Mouse (Mus musculus): ENCODE data around the gene Tnfsf10. TPM values are rescaled to one million over a fixed set of nuclear protein-coding genes. Genes with fewer than 3 reads are reported as not detected.

Tnfsf10 gene
- 1.7 and 2.6 TPM in 2 replicates for polyA plus RNA-seq (2012; rRNA removed)

GRCm38 (mm10) chr3:27316559-27317287, at the start of gene Tnfsf10:
TSS of gene Tnfsf10 (plus strand) at chr3:27317028.

GRCm38 (mm10) chr3:27371276-27371621, 54.4 kb downstream of the Tnfsf10 start, which contains the start of gene Ghsr:
TSS of gene Ghsr (plus strand) at chr3:27371351.

Other genes starting within 250 kb of the Tnfsf10 start
- gene Ect2, start 163.2 kb upstream of the Tnfsf10 start, polyA plus RNA-seq (2012; rRNA removed), result 1.3 and 2.1 TPM in 2 replicates
- gene Nceh1, start 134.1 kb upstream of the Tnfsf10 start, polyA plus RNA-seq (2012; rRNA removed), result 33.5 and 59.1 TPM in 2 replicates
- gene Ghsr, start 54.3 kb downstream of the Tnfsf10 start, polyA plus RNA-seq (2012; rRNA removed), result not detected in 2 replicates

All from colon, adult 2 months (tissue).